Mouse (Mus musculus) limb, embryonic 13.5 days (tissue): ENCODE measurements at regions not wholly inside any gene's neighbourhood (a gene's known extent, or its start where the extent isn't known, plus 50 kb on each side); places are given as distances from the start of the nearest gene placed in this dataset.

Experiments used
- ATAC-seq: fragments of 200-750 bp; cut with Nextera tagmentation; 2 replicates; pipeline ENCODE4 v1.8.0; 2017; ENCODE audit warnings: low read depth, moderate number of reproducible peaks, moderate TSS enrichment; ENCODE audit not compliant: low FRiP score
- H3K27ac ChIP-seq: fragments of 300-500 bp; sonication (generic); 2 replicates; pipeline ENCODE4 v1.5.1; 2015; ENCODE audit warnings: inconsistent platforms, mild to moderate bottlenecking, moderate library complexity
- H3K27me3 ChIP-seq: fragments of 300-500 bp; sonication (generic); 2 replicates; pipeline ENCODE4 v1.6.1; 2015; ENCODE audit warnings: mild to moderate bottlenecking, inconsistent platforms
- H3K36me3 ChIP-seq: fragments of 300-500 bp; sonication (generic); 2 replicates; pipeline ENCODE4 v1.6.1; 2015; ENCODE audit warnings: inconsistent platforms, mild to moderate bottlenecking, moderate library complexity
- H3K4me1 ChIP-seq: fragments of 300-500 bp; sonication (generic); 2 replicates; pipeline ENCODE4 v1.6.1; 2015; ENCODE audit warnings: inconsistent platforms
- H3K4me2 ChIP-seq: fragments of 300-500 bp; sonication (generic); replicated peaks from 2 replicates; pipeline ENCODE4 v1.6.1; 2015; ENCODE audit warnings: inconsistent platforms, mild to moderate bottlenecking, moderate library complexity
- H3K4me3 ChIP-seq: fragments of 300-500 bp; sonication (generic); 2 replicates; pipeline ENCODE4 v1.5.1; 2015; ENCODE audit warnings: moderate library complexity, mild to moderate bottlenecking, inconsistent platforms
- H3K9ac ChIP-seq: fragments of 300-500 bp; sonication (generic); 2 replicates; pipeline ENCODE4 v1.6.1; 2015; ENCODE audit warnings: mild to moderate bottlenecking, inconsistent platforms
- H3K9me3 ChIP-seq: fragments of 300-500 bp; sonication (generic); 2 replicates; pipeline ENCODE4 v1.6.1; 2016; ENCODE audit warnings: inconsistent platforms
- WGBS: fragments of 180-500 bp; shearing (Covaris S2); methylation state at CpG from one replicate; pipeline ENCODE4 v1.1.7; 2015; 5-methylcytosine and 5-hydroxymethylcytosine counted together

DNA sequence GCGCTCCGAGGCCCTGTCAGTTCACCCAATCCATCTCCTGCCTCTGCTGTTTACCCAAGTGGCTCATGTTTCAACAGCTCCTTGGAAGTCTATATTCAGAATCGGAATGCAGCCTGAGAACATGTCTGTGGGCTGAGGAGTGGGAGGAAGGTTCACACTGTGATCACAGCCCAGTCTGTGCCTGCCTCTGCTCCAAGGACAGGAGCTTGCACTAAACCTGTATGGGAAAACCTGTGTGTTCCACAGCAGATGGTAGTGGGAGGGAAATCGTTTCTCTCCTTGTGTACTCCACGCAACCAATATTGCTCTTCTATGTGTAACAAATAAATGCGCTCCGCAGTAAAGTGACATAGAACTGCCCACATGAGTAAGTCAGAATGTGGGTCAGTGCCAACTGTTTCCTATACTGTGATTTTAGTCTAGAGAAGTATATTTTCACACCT, 514.0 kb upstream of the Epha7 start:
- no peaks in the 10 kb centered on the region for H3K9me3 ChIP-seq
- peak; percentile 59; the same call in 1 of the 2 replicates for ATAC-seq
- no peaks in the 10 kb centered on the region for H3K4me1 ChIP-seq
- H3K27me3 ChIP-seq = no peaks in the 10 kb centered on the region
- H3K4me2 ChIP-seq = no peak overlapping the region
- H3K27ac ChIP-seq = no peak overlapping the region
- 49% methylated on average over 7 of the region's 7 CpGs for WGBS
- H3K4me3 ChIP-seq = no peak overlapping the region
- H3K36me3 ChIP-seq = no peaks in the 10 kb centered on the region
- no peak overlapping the region for H3K9ac ChIP-seq

- H3K9me3 ChIP-seq = no peaks in the 10 kb centered on the region
- no peak for ATAC-seq
- H3K4me1 ChIP-seq = no peaks in the 10 kb centered on the region
- H3K36me3 ChIP-seq = no peaks in the 10 kb centered on the region
- H3K4me2 ChIP-seq = no peak overlapping the region
- no peaks in the 10 kb centered on the region for H3K27me3 ChIP-seq
- no peak overlapping the region for H3K9ac ChIP-seq
- H3K27ac ChIP-seq = no peak overlapping the region
- WGBS = 67% methylated on average over 13 of the region's 13 CpGs
- H3K4me3 ChIP-seq = no peak overlapping the region
Measured at GRCm38 (mm10) chr4:28300018-28300440, 512.9 kb upstream of the Epha7 start.

- ATAC-seq = no peak
- no peak overlapping the region for H3K27ac ChIP-seq
- no peaks in the 10 kb centered on the region for H3K4me1 ChIP-seq
- 83% methylated on average over 1 of the region's 1 CpGs for WGBS
- no peaks in the 10 kb centered on the region for H3K9me3 ChIP-seq
- H3K36me3 ChIP-seq = no peaks in the 10 kb centered on the region
- H3K4me2 ChIP-seq = no peak overlapping the region
- no peak overlapping the region for H3K9ac ChIP-seq
- no peak overlapping the region for H3K4me3 ChIP-seq
- H3K27me3 ChIP-seq = no peaks in the 10 kb centered on the region
Measured at GRCm38 (mm10) chr4:28301686-28302085, 511.2 kb upstream of the Epha7 start.

- H3K9me3 ChIP-seq = no peaks in the 10 kb centered on the region
- no peak overlapping the region for H3K4me3 ChIP-seq
- H3K36me3 ChIP-seq = no peaks in the 10 kb centered on the region
- H3K9ac ChIP-seq = no peak overlapping the region
- H3K4me1 ChIP-seq = no peaks in the 10 kb centered on the region
- no peaks in the 10 kb centered on the region for H3K27me3 ChIP-seq
- WGBS = 80% methylated on average over 1 of the region's 1 CpGs
- no peak overlapping the region for H3K4me2 ChIP-seq
- ATAC-seq = no peak
- H3K27ac ChIP-seq = no peak overlapping the region
Measured at GRCm38 (mm10) chr4:28331036-28331435, 481.9 kb upstream of the Epha7 start.

- no peaks in the 10 kb centered on the region for H3K27me3 ChIP-seq
- H3K9ac ChIP-seq = no peak overlapping the region
- no peak for ATAC-seq
- no peak overlapping the region for H3K4me2 ChIP-seq
- no peak overlapping the region for H3K27ac ChIP-seq
- no peaks in the 10 kb centered on the region for H3K36me3 ChIP-seq
- no peaks in the 10 kb centered on the region for H3K4me1 ChIP-seq
- 76% methylated on average over 1 of the region's 1 CpGs for WGBS
- H3K9me3 ChIP-seq = no peaks in the 10 kb centered on the region
- H3K4me3 ChIP-seq = no peak overlapping the region
Measured at GRCm38 (mm10) chr4:28364566-28364965, 448.4 kb upstream of the Epha7 start.

- 0 out of 2 replicates have a peak, but pooled peaks have one; percentile 32 for ATAC-seq
- Histone ChIP-seq H3K9ac (no peak overlapping the region), H3K4me1 (no peaks in the 10 kb centered on the region), H3K4me2 (no peak overlapping the region), H3K9me3 (no peaks in the 10 kb centered on the region), H3K4me3 (no peak overlapping the region), H3K27me3 (no peaks in the 10 kb centered on the region), H3K36me3 (no peaks in the 10 kb centered on the region), H3K27ac (no peak overlapping the region)
Measured at GRCm38 (mm10) chr4:28377087-28377486, 435.8 kb upstream of the Epha7 start.

- H3K27me3 ChIP-seq = no peaks in the 10 kb centered on the region
- H3K9ac ChIP-seq = no peak overlapping the region
- no peaks in the 10 kb centered on the region for H3K36me3 ChIP-seq
- H3K9me3 ChIP-seq = no peaks in the 10 kb centered on the region
- H3K4me1 ChIP-seq = no peaks in the 10 kb centered on the region
- H3K4me2 ChIP-seq = no peak overlapping the region
- no peak for ATAC-seq
- WGBS = 27% methylated on average over 1 of the region's 1 CpGs
- no peak overlapping the region for H3K27ac ChIP-seq
- H3K4me3 ChIP-seq = no peak overlapping the region
Measured at GRCm38 (mm10) chr4:28378661-28379060, 434.3 kb upstream of the Epha7 start.

DNA sequence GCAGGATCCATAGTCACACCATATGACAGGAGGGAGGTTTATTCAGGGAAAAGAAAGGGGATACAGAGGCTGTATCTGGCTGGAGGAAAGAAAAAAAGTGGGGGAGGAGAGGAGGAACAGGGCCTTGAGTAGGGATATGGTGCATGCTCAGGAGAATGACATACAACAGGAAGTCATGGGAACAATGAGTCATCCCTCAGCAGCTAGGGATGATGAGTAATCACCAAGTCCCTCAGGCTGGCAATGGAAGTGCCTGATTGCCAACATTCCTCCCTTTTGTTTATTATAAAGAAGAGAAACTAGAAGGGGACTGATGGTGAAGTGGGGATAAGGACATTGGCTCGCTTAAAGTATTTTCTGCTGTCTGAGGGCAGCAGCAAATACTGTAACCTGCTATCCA, 388.6 kb upstream of the Epha7 start:
- Histone ChIP-seq H3K27me3 (no peaks in the 10 kb centered on the region), H3K4me2 (no peak overlapping the region), H3K4me3 (no peak overlapping the region), H3K9ac (no peak overlapping the region), H3K36me3 (no peaks in the 10 kb centered on the region), H3K9me3 (no peaks in the 10 kb centered on the region), H3K4me1 (no peaks in the 10 kb centered on the region), H3K27ac (no peak overlapping the region)
- WGBS = 67% methylated on average over 1 of the region's 1 CpGs
- ATAC-seq = no peak

- 47% methylated on average over 1 of the region's 1 CpGs for WGBS
- no peak overlapping the region for H3K4me3 ChIP-seq
- H3K27ac ChIP-seq = no peak overlapping the region
- no peaks in the 10 kb centered on the region for H3K27me3 ChIP-seq
- no peaks in the 10 kb centered on the region for H3K4me1 ChIP-seq
- no peak overlapping the region for H3K4me2 ChIP-seq
- H3K36me3 ChIP-seq = no peaks in the 10 kb centered on the region
- H3K9ac ChIP-seq = no peak overlapping the region
- H3K9me3 ChIP-seq = no peaks in the 10 kb centered on the region
- ATAC-seq = no peak
Measured at GRCm38 (mm10) chr4:28440161-28440560, 372.8 kb upstream of the Epha7 start.

GRCm38 (mm10) chr4:28453111-28453510, 359.8 kb upstream of the Epha7 start:
- ATAC-seq = no peak
- Histone ChIP-seq H3K4me2 (no peak overlapping the region), H3K4me1 (no peaks in the 10 kb centered on the region), H3K36me3 (no peaks in the 10 kb centered on the region), H3K4me3 (no peak overlapping the region), H3K9ac (no peak overlapping the region), H3K9me3 (no peaks in the 10 kb centered on the region), H3K27me3 (no peaks in the 10 kb centered on the region), H3K27ac (no peak overlapping the region)
- 88% methylated on average over 1 of the region's 1 CpGs for WGBS

DNA sequence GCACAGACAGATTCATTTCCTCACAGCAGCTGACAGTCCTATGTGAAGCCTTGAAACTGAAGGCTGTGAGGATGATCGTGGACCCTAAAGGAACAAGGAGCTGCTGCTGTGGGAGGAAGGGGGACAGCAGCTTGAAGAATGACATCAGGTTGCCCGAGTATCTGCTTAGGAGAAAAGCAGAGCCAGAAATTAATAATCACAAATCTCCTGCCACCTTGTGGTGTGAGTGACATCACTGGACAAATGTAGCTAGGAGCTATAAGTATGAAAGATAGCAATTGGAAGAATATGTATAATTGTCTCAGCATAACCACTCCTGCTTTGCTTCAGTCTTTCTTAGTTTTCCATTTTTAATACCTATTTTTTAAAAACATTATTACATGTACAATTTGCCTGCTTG, 356.6 kb upstream of the Epha7 start:
- Histone ChIP-seq H3K27me3 (no peaks in the 10 kb centered on the region), H3K9me3 (no peaks in the 10 kb centered on the region), H3K4me3 (no peak overlapping the region), H3K36me3 (no peaks in the 10 kb centered on the region), H3K9ac (no peak overlapping the region), H3K4me1 (no peaks in the 10 kb centered on the region), H3K27ac (no peak overlapping the region), H3K4me2 (no peak overlapping the region)
- WGBS = 56% methylated on average over 2 of the region's 2 CpGs
- ATAC-seq = no peak
